Mouse (Mus musculus): ENCODE measurements around the gene Chst8.

Gene Chst8

GRCm38 (mm10) chr7:34667874-34668273 is 144.6 kb downstream of the Chst8 start:
- DNase-seq (ENCODE audit: low read depth), result no peak

- no peak for DNase-seq (ENCODE audit: low read depth)
Measured at GRCm38 (mm10) chr7:34663145-34663544, 149.4 kb downstream of the Chst8 start.

GRCm38 (mm10) chr7:34662227-34662626 is 150.3 kb downstream of the Chst8 start:
- no peak for DNase-seq (ENCODE audit: low read depth)

- DNase-seq (ENCODE audit: low read depth), result no peak
Measured at GRCm38 (mm10) chr7:34659386-34660085, 153.0 kb downstream of the Chst8 start.

GRCm38 (mm10) chr7:34656632-34657031 is 155.9 kb downstream of the Chst8 start, which contains the start of gene Kctd15:
Kctd15 (minus strand) TSS chr7:34656732.
- DNase-seq (ENCODE audit: low read depth), result no peak

GRCm38 (mm10) chr7:34655086-34655839 is 157.2 kb downstream of the Chst8 start:
- DNase-seq (ENCODE audit: low read depth), result peak; percentile 58

GRCm38 (mm10) chr7:34654441-34655085 is 157.9 kb downstream of the Chst8 start:
- DNase-seq (ENCODE audit: low read depth), result no peak

- no peak for DNase-seq (ENCODE audit: low read depth)
Measured at GRCm38 (mm10) chr7:34653731-34654440, 158.6 kb downstream of the Chst8 start.

- no peak for DNase-seq (ENCODE audit: low read depth)
Measured at GRCm38 (mm10) chr7:34652751-34653502, 159.6 kb downstream of the Chst8 start.

GRCm38 (mm10) chr7:34651381-34651780 is 161.1 kb downstream of the Chst8 start:
- DNase-seq (ENCODE audit: low read depth), result no peak

GRCm38 (mm10) chr7:34647052-34647451 is 165.5 kb downstream of the Chst8 start:
- no peak for DNase-seq (ENCODE audit: low read depth)

GRCm38 (mm10) chr7:34646144-34646795 is 166.2 kb downstream of the Chst8 start:
- DNase-seq (ENCODE audit: low read depth), result no peak

GRCm38 (mm10) chr7:34645623-34646022 is 166.9 kb downstream of the Chst8 start:
- no peak for DNase-seq (ENCODE audit: low read depth)

GRCm38 (mm10) chr7:34644591-34644990 is 167.9 kb downstream of the Chst8 start:
- no peak for DNase-seq (ENCODE audit: low read depth)

GRCm38 (mm10) chr7:34643329-34643728 is 169.2 kb downstream of the Chst8 start:
- DNase-seq (ENCODE audit: low read depth), result no peak

GRCm38 (mm10) chr7:34641968-34642367 is 170.5 kb downstream of the Chst8 start:
- DNase-seq (ENCODE audit: low read depth), result no peak

- no peak for DNase-seq (ENCODE audit: low read depth)
Measured at GRCm38 (mm10) chr7:34639798-34640197, 172.7 kb downstream of the Chst8 start.

GRCm38 (mm10) chr7:34636661-34637060 is 175.8 kb downstream of the Chst8 start:
- no peak for DNase-seq (ENCODE audit: low read depth)

- no peak for DNase-seq (ENCODE audit: low read depth)
Measured at GRCm38 (mm10) chr7:34632966-34633742, 179.4 kb downstream of the Chst8 start.

All from c-Kit-positive CD71-negative TER-119-negative erythroid progenitor cells, embryonic 14.5 days (primary cell).